Mouse (Mus musculus): ENCODE measurements at regions not wholly inside any gene's neighbourhood (a gene's known extent, or its start where the extent isn't known, plus 50 kb on each side); places are given as distances from the start of the nearest gene placed in this dataset.

DNA sequence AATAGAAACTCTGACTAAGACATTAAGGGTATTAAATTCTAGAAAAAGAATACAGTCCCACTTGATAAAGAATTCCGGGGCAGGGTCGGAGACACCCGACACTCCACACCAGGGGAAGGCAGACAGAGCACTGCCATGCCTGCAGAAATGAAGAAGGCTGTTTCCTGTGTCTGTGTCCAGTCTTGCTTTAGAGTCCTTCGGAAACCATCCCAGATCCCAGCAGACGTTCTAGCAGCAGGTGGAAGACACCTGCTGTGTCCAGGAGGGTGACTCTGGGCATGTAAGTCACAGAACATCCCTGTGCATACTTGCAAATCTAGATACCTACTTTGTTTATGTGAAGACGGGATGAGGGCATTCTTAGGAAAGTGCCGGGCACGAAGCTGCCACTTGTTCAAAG lies 160.9 kb upstream of the Mphosph6 start:
- TF ChIP-seq CTCF (IDR thresholded peaks at IDR 0.05; ENCODE audit: low read depth) (no peak), EP300 (IDR thresholded peaks at IDR 0.05; ENCODE audit: low read depth) (no peak)
